Mouse (Mus musculus) cerebellum, adult 11 months (tissue): ENCODE measurements around the gene Arhgap21.

Experiments
- DNase-seq: peaks from one replicate; pipeline ENCODE4 v3.0.0; 2022

Gene Arhgap21

DNA sequence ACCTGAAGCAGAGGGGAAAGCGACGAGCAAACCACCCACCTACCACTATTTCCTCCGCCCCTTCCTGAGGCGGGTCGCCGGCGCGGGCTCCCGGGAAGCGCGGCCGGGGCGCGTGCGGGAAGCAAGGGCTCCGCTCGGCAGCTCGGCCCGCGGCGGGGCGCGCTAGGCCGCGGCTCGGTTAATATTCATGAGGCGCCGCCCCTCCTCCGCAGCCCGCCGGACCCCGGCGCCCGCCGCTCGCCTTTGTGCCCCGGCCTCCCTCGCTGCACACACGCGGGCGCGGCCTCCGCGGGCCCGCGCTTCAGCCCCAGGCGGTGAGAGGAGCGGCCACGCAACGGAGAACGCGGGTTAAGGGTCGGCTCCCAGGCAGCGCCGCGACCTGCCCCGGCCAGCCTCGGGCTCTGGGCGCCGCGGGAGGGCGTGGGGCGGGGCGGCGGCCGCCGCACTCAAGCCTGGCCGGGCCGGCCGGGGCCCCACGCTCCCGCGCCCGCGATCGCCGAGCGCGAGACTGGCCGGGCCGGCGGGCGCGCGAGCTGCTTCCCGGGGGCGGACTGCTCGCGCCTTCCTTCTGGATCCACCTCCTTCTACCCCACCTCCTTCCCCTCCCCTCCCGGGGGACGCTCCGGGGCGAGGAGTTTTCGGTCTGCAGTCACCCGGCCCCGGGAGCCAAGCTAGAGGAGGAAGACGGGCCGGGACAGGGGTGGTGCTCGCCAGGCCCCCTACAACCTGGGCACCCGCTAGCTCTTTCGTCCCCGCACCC, at the start of gene Arhgap21:
Gene Arhgap21, minus strand, starts transcription at position 441 of the 760 bp plus-strand sequence.
- peak; percentile 78 for DNase-seq

DNA sequence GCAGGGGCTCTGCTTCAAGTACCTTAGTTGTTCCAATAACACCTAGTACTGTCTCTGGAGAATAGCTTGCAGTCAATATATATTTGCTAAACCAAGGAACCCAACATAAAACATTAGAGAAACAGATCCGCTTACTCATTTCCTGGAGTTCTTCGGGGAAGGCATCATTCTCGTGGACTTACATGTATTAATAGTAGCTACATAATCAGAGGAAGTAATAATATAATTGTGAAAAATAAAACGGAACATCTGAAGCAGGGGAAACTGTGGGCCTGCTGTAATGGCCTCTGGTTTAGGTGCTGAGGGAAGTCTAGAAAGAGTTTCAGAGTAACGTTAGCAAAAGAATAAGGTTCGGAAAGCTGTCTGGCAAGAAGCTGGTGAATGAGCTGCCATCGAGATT, 47.9 kb upstream of the Arhgap21 start:
- DNase-seq: no peak

DNA sequence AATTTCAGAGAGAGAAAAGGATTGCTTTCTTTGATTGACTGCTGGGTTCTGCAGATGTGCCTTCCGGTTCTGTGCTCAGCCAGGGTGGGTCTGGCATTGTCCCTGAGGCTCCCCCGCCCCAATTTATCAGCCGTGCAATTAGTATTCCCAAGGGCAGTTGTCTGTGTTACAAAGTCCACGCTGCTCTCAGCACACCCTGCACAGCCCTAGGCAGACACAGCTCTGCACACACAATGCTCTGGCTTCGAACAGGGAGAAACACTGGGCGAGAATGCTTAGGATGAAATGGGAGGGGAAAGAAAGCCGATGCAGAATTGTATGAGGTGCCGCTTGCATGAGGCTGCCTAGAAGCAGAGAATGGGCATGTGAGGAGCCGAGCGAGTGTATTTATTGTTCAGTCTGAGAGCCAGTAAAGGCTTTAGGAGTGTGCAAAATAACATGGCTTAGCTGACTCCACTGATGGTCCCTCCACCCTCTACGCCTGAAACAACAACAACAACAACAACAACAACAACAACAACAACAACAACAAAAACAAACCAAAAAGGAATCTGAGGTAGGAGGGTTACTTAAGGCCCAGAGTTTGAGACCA, 42.2 kb upstream of the Arhgap21 start:
- DNase-seq: no peak

DNA sequence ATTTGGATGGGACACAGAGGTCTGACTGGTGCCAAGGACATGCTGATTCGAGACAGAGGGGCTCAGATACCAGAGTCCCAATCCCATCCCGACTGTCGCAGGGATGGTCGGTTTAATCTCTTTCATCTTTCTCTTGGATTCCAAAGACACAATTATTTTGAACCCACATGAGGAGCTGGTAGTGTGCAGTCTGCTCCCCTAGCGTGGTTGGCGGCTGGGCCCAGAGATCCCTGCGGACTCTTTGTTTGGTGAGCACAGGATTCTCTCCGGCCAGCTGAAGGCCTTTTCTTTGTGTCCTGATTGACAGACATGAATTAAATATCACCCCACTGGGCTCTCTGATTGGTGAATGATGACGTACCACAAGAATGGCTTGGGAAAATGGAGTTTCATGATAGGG, 41.5 kb upstream of the Arhgap21 start:
- no peak for DNase-seq

DNA sequence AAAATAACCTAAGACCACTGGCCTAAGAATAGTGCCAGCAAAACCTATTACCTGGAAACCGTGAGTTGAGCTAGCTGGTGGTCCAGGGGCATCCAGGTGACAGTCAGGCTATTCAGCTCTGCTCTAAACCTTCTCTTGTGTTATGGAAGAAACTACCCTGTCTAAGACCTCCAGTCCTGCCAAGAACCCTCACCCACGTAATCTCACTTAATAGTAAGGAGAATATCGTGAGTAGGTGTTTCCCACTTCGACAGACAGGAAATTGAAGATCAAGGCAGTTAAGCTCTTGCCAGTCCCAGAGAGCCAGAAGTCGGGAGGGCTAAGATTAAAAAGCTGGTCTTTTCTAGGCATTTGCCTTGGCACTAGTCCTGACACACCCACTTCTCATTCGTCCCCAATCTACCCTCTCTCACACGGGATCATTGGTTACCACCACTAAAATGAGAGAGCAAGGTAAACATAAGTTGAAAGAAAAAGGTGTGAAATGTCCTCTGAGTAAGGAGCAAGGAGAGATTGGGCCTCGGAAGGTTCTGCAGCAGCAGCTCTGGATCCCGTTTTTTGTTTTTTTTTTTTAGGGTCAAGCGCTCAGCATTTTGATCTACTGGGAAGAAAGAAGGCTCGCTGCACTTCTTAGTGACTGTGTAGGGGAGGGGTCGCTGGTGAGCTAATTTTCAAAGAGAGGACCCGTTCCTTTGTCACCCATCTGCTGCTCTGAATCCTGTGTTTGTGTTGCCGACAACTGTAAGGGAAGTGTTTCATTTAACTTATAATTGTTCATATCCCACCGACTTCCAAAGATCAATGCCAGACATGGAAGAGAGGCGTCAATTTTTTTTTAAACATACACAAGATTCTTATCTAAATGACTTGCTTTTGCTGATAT, 40.8 kb upstream of the Arhgap21 start:
- DNase-seq: no peak

DNA sequence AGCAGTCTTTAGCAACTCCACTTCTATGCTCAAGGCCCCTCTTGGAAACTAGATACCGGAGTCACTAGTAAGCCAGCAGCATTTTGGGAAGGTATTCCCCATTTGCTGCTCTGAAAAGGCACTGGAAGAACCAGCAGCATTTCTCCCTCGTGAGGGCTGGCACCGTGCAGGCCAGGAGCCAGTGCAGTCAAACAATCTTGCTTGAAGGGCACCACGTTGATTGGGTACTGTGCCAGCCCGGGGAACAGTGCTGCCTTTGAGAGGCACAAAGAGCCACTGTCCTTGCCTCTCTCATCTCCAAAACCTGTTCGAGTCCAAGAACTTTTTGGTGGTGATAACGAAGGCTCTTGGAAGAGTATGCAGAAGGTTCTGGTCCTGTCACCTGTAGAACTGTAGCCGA, 33.9 kb upstream of the Arhgap21 start:
- peak; percentile 19 for DNase-seq

DNA sequence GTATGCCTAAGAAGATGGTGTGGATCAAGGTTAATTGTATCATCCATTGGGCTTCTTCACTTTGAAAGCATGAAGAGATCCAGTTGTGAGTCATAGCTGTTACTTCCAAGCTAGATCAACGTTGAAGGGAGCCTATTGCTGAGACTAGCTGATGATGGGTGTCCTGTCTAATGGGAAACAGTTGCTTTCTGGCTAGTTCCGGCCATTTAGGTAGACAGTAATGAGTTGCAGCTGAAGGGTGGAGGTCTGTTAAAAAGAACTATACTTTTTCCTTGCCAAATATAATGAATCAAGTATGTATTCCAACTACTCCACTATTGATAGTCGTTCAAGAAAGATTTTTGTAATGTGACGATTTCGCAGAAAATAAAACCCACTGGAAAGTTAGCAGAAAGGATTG, 32.5 kb upstream of the Arhgap21 start:
- DNase-seq: no peak

DNA sequence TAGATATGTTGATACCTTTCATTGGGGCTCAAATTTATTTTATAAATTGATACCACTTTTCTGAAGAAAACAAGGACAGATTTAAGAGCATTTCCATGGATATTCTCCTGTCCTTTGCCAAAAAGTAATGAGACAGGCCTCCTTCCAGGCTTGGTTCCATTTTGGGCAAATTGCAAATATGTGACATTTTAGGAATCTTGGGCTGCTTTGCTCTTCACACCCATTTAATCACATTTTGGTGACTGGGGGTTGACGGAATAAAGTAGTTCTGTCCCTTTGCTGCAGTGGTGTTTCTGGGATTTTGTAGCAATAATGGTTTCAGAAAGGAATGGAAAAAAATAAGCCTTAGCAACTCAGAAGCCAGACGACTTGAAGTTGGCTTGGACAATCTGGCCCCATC, 26.9 kb upstream of the Arhgap21 start:
- no peak for DNase-seq

DNA sequence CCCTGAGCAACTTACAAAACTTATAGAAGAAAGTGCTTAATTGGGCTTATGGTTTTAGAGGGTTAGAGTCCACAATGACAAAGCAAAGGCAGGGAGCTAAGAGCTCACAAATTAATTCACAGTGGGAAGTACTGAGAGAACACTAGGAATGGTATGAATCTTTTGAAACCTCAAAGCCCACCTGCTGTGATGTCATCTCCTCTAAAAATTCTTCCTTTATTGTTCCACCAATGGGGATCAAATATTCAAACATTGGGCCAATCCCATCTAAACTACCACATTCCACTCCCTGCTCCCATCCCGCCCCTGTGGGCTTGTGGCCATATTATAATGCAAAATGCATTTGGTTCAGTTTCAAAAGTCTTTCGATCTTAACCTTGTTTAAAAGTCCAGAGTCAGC, 22.8 kb upstream of the Arhgap21 start:
- DNase-seq: no peak

DNA sequence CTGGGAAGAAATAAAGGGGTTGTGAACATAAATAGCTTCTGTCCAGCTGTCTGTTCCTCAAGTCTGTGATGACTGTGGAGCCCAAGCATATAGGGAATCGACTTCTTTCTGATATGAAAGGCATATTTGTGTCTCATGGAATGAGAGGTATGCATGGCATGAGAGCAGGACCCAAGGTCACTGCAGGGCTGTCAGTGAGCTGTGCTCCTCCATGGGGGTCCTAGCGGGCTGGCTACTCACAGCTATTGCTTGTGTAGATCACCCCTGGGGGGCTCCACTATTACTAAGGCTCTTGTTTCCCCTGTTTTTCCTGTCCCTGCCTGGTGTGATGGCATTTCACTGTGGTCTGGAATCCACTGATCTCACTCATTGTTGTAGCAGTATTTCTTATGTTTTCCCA, 22.2 kb upstream of the Arhgap21 start:
- no peak for DNase-seq

DNA sequence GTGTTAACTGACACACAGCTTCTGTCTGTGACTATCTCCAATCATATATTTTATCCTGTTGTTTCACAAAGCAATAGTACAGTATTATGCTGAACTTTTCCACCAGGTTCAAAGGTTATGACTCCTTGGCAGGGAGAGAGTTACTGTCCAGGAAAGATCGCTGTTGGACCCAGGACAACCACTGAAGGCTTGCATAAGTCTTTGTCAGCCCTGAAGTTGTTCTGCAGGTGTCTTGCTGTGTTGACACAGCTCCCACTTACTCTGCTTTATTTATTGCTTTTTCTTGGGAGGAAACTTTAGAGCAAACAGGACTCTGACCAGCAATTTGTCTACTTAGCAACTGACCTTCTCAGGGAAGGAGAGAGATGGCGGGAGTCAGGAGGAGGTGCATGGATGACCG, 21.4 kb upstream of the Arhgap21 start:
- DNase-seq: no peak

DNA sequence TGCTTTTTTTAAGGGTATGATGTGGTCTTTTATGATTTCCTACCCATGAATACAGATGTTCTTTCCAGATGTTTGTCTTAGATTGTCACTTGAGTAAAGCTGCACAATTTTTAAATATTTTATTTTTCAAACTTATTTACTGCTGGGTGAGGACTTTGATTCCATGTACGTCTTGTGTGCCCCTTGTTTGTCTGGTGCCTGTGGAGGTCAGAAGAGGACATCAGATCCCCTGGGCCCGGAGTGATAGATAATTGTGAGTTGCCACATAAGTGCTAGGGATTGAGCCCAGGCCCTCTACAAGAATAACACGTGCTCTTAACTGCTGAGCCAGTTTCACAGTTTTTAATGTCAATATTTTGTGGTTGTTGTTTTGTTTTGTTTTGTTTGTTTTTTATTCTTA, 19.1 kb upstream of the Arhgap21 start:
- no peak for DNase-seq

DNA sequence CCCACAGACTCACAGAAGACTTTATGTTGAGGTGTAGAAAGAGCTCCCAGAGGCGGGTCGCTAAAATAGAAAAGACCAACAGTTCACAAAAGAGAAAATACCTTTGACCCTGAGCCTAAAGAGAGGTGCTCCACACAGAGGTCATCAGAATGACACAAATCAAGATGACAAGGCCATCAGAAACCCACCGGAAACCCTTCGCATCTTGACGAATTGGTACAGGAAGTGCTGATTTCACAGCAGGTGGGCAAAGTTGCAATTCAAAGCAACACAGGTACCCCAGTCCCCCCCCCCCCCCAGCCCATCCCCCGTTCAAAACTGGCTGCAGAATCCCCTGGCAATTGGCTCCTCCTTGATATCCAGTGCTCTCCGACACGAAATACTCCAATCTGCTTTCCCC, 10.0 kb upstream of the Arhgap21 start:
- DNase-seq: no peak

DNA sequence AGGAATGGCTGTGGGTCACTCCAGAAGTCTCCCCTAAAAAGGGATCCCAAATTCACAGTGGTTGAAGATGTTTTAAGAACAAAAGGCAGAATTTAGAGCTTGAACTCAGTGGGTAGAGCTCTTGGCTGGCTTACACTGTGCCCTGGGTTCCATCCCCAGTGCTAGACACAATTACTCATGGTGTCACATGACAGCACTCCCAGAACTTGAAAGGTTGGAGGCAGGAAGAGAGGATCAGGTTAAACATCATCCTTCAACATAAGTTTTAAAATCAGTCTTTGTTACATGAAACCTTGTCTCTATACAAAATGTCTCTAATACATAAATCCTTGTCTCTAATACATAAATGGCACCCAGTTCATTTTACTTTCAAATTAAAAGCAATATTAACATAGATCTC, 8.4 kb upstream of the Arhgap21 start:
- no peak for DNase-seq

DNA sequence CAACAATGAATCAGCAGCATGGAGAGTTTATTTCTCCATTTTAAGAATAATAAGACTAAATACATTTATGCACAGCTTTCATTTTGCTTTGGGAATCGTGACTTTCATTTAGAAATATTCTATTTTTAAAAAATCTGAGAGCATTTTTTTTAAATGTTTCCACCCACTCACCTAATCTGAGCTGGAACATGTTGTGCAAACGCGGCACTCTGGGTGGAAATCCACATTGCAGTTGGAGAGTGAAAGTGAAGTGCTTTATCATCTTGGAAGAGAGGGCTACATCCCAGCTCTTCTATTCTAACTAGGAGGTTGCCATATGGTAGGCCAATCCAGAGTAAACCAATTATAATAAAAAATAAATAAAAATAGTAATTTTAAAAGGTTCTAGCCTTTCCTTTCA, 4.8 kb upstream of the Arhgap21 start:
- DNase-seq: no peak

DNA sequence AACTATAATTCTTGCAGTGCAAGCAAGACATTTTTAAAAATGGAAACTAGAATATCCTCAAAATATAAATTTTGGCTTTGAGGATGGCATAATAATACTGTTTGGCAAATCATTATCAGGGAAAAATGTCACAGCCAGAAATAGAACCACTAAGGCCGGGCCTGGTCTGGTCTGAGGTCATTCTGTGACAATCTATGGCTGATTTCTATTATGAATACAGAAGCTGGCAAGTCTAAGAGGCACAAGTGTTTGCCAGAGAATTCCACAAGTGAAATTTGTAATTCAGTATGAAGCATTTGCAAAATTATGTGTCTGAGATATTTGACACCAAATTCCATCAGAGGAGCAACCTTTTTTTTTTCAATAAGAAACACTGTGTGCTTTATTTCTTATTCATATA, 3.5 kb upstream of the Arhgap21 start:
- DNase-seq: no peak

DNA sequence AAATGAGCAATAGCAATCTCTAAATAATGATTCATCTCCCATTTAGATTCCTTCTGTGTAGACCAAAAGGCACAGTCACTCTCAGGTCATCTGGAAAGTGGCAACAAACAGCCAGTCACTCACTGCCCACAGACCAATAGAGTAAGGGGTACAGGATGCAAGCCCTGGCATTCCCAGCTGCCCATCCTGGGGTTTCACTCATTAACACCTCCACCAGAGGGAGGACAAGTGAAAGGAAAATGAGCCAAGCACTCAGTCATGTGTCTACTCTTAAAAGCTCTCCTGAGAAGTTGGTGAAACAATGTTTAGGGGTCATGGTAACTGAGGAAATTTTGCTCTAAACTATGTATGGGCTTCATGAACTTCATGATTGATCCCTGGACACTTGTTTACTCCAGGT, 2.9 kb upstream of the Arhgap21 start:
- DNase-seq: no peak

DNA sequence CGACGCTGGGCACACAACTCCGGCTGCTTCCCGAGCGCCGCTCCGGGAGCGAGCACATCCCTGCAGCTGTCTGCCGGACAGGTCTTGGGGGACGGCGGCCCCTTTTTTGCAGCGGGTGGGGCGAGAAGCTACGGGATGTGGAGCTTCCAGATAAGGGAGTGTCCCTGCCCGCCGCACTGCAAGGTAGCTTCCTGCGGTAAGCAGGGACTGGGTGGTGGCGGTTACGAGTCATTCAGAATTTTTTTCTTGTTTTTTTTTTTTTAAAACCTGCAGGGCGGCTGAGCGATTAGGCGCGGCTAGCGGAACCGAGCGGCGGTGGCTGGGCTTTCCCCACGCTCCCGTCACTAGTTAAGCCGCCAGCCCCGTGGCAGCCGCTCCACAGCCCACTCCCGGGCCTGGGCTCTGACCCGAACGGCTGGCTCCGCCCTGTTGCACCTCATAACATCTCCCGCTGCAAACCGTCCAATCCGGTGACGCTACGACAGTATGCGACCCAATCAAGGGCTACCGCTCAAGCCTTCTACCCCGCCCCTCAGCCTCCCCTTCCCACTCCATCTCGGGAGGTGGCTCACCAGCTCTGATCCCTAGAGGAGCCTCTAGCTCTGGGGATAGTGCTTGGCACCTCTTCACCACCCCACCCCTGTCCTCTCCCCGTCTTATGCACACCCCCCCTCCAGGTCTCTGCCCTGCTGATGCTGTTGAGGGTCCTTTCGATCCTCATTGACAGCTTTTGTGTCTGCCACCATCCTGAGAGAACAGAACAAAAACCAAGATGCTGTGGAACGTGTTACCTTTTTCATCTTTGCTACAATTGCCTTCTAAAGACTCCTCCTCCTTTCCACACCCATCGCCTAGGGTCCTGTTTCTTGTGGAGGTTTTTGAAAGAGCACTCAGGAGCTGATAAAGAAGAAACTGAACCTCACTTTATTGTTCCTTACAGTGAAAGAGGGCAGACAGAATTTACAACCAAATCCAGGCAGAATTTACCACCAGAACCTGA, 820 bp upstream of the Arhgap21 start:
- peak; percentile 95 for DNase-seq

DNA sequence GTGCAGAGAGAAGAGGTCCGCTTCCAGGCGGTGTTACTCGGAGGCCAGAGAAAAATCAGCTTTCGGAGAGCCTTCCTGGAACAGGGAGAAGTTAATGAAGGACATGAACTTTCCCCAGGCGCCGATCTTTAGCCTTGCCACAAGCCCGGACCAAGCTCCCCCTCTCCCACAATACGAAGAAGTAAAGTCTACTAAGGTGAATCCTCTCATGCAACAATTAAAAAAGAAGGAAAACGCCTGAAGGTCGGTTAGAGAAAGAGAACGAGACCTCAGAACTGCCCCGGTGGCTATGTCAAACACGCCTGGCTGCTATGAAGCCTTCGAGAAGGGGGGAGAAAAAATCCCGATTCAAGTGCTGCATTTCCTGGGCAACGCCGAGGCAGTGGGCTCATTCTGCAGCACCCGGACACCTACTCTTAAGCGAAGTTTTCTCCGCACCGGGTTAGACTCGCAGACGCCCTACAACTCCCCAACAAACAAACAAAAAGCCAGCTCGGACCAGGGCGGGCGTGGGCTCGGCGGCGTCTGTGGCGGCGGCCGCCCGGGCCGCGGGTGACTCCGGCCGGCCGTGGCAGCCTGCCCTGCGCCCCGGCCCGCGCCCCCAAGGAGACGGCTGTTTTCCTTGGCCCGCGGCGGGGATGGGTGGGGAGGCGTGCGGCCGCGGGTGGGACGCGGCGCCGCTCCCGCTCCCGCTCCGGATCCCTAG, 882 bp downstream of the Arhgap21 start:
- no peak for DNase-seq

DNA sequence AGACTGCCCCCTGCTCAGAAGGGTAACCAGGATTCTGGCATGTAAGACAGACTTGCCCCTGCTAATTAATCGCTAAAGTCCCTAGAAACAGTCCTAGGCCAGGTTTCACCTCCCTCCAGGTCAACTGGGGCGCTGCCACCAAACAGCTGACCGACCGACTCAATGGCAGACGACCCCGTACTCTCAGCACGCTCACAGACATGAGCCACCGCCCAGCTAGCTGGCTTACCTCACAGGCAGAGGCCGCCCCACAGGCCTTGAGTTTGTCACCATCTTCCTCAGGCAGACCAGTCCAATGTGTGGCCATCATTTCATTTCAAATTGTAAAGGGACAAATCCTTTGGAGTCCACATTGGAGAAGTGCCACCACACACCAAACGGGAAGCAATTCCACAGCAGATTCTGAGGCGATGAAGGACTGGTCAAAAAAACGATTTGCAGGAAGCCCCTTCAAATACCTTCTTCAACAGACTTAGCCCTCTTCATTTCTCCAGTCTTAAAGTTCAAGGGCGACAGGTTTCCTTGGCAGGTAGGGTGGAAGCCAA, 1.5 kb downstream of the Arhgap21 start:
- peak; percentile 58 for DNase-seq
